Mouse (Mus musculus) myocyte (in vitro differentiated cells): Measurements from ENCODE around the gene Zcchc14.

Experiments
- CEBPB ChIP-seq: IDR thresholded peaks from 2 replicates; pipeline ENCODE4 v1.6.1; 2011; ENCODE audit warnings: mild to moderate bottlenecking, moderate library complexity; ENCODE audit not compliant: poor library complexity, insufficient read depth, severe bottlenecking
- MAX ChIP-seq: IDR thresholded peaks from one replicate; pipeline ENCODE4 v1.6.1; 2011; ENCODE audit warnings: low read depth, mild to moderate bottlenecking, control low read depth
- POLR2A ChIP-seq: IDR thresholded peaks from one replicate; pipeline ENCODE4 v1.6.1; 2011; ENCODE audit warnings: low read depth, mild to moderate bottlenecking, control low read depth, moderate library complexity; ENCODE audit not compliant: insufficient read length
- POLR2AphosphoS2 ChIP-seq: IDR thresholded peaks from one replicate; pipeline ENCODE4 v1.6.1; 2011; ENCODE audit warnings: low read depth, control low read depth; ENCODE audit not compliant: insufficient read length

DNA sequence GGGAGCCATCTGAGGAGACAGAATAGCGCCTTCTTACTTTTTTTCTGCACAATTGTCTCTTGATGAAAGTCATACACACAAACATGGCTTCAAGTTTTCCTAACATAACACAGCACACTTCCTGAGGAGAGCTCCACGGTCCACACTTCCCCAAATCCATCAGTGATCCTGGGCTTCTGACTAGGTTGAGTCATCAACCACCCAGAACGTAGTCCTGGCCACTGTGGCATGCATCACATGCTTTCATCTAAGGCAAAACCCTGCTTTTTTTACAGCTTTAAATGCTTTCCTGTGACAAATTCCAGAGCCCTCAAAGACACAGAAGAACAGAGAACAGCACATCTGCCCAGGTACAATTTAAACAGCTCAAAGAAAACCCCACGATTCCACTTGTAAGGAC, 24.0 kb downstream of the Zcchc14 start:
- no peak for TF ChIP-seq POLR2A
- no peak for TF ChIP-seq MAX
- TF ChIP-seq CEBPB = no peak
- TF ChIP-seq POLR2AphosphoS2 = no peak
